Mouse (Mus musculus): ENCODE data around the gene Sprtn.

Sprtn gene

DNA sequence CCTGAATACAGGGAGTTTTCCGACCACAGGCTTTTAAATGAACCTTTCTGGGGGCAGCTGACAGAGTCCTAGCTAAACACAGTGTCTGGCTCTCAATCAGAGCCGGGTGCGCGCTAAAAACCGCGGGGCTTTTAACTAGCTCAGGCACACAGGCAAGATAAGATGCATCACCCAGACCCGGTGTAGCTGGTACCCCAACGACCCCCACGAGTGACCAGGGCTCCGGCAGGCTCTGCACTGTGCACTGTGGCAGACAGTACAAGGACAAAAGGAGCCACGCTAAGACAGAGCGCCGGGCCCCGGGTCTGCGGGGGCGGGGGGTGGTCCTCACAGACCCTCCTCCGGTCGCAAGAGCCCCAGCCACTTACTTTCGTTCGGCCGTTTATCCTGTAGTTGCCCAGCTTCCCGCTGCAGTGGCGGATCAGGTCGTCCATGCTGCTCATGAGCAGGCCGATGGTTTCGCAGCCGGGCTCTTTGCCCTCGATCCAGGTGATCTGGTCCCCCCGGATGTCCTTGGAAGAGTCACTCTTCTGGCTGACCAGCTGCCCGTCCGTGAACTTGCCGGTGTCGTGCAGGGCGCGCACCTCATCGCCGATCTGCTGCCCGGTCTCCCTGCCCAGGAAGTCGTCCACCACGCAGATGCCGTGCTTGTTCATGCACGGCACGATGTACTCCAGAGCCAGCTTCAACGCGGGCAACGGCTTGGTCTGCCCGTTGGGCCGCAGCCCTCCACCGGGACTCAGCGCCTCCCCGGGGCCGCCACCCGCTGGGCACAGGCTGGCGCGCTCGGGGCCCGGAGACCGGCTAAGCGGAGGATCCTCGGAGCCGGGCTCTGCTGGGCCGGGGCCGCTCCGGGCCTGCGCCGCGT lies 50.4 kb downstream of the Sprtn start:
- peak; percentile 34 for DNase-seq

GRCm38 (mm10) chr8:124948733-124949111 lies 51.0 kb downstream of the Sprtn start:
- DNase-seq, result no peak

- DNase-seq, result peak; percentile 79
Observed at GRCm38 (mm10) chr8:124949209-124950068, 51.8 kb downstream of the Sprtn start, which contains the start of gene Egln1. Gene Egln1, minus strand, starts transcription at chr8:124949324.

- DNase-seq, result no peak
Observed at GRCm38 (mm10) chr8:124950069-124950456, 52.4 kb downstream of the Sprtn start.

DNA sequence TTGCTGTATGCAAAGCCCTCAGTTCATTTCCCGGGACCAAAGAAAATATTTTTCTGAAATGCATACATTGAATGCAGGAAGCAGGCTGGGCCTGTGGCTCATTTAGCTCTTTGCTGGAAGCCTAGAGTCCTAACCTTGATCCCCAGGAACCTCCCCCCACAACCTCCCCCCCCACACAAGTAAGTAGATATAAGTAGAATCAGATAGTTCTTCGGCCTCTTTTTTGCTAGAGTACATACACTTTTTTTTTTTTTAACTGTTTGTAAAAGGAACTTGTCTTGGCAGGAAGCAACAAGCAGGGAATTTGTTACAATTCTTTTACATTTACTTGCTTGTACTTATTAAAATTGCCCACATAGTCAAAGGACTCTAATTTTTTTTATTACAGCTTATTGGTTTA lies 53.2 kb downstream of the Sprtn start:
- no peak for DNase-seq

DNA sequence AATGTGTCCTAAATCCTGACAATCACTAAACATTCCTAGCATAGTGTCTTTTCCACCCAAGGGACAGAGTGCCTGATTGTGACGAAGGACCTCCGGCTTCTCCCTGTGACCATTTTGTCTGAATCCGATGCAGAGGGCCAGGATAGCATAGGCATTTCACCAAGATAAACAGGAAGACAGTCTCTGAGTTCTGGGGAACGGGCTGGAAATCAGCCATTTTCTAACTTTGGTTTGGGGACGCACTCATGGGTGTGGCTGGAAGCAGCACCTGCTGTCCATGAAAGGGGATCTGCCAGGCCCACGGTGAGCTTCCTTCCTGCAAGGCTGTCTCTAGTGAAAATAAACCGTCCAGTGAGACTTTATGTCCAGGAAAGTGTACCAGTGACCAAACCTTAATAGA lies 55.5 kb downstream of the Sprtn start:
- DNase-seq, result no peak

- no peak for DNase-seq
Observed at GRCm38 (mm10) chr8:124954572-124955082, 56.9 kb downstream of the Sprtn start.

All from layer of hippocampus, adult 9-11 months (tissue).